Mouse (Mus musculus): ENCODE results near the gene Sgpl1. TPM values are rescaled to one million over a fixed set of nuclear protein-coding genes. Genes with fewer than 3 reads are reported as not detected.

Gene Sgpl1
- polyA plus RNA-seq, 1 experiment from 2014 or later, result 63.6 TPM

- H3K27me3 ChIP-seq (ENCODE audit: control insufficient read depth, insufficient read depth, low read length), result no peaks in the 10 kb centered on the region
- H3K9me3 ChIP-seq (ENCODE audit: control insufficient read depth, low read depth, low read length), result no peaks in the 10 kb centered on the region
- H3K4me2 ChIP-seq (replicated peaks; ENCODE audit: low read depth, low read length), result no peak overlapping the region
- H3K27ac ChIP-seq (ENCODE audit: low read length), result no peak overlapping the region
- H3K4me1 ChIP-seq (ENCODE audit: control insufficient read depth, insufficient read depth, low read length), result peaks cover 7% of the 10 kb centered on the region
- H3K4me3 ChIP-seq (ENCODE audit: low read depth, low read length), result no peak overlapping the region
- H3K36me3 ChIP-seq (ENCODE audit: control insufficient read depth, insufficient read depth, low read length), result no peaks in the 10 kb centered on the region
- no peak for ATAC-seq (ENCODE audit: insufficient number of reproducible peaks, insufficient read depth, low FRiP score, low read depth)
- H3K9ac ChIP-seq (replicated peaks; ENCODE audit: low read depth, low read length), result no peak overlapping the region
- WGBS, result 79% methylated on average over 4 of the region's 4 CpGs
Measured at GRCm38 (mm10) chr10:61177751-61178150, 30.2 kb upstream of the Sgpl1 start.

GRCm38 (mm10) chr10:61176221-61176790, 28.8 kb upstream of the Sgpl1 start:
- Histone ChIP-seq H3K4me3 (ENCODE audit: low read depth, low read length) (no peak overlapping the region), H3K9ac (replicated peaks; ENCODE audit: low read depth, low read length) (no peak overlapping the region)

GRCm38 (mm10) chr10:61175442-61176204, 28.1 kb upstream of the Sgpl1 start:
- Histone ChIP-seq H3K4me1 (ENCODE audit: control insufficient read depth, insufficient read depth, low read length) (peaks cover 7% of the 10 kb centered on the region), H3K27me3 (ENCODE audit: control insufficient read depth, insufficient read depth, low read length) (no peaks in the 10 kb centered on the region), H3K4me2 (replicated peaks; ENCODE audit: low read depth, low read length) (no peak overlapping the region), H3K9ac (replicated peaks; ENCODE audit: low read depth, low read length) (no peak overlapping the region), H3K27ac (ENCODE audit: low read length) (no peak overlapping the region), H3K36me3 (ENCODE audit: control insufficient read depth, insufficient read depth, low read length) (no peaks in the 10 kb centered on the region), H3K9me3 (ENCODE audit: control insufficient read depth, low read depth, low read length) (no peaks in the 10 kb centered on the region), H3K4me3 (ENCODE audit: low read depth, low read length) (no peak overlapping the region)
- WGBS, result 15% methylated on average over 24 of the region's 24 CpGs
- no peak for ATAC-seq (ENCODE audit: insufficient number of reproducible peaks, insufficient read depth, low FRiP score, low read depth)

More at GRCm38 (mm10) chr10:61176221-61176790, 28.8 kb upstream of the Sgpl1 start:
- ATAC-seq (ENCODE audit: insufficient number of reproducible peaks, insufficient read depth, low FRiP score, low read depth), result no peak
- no peaks in the 10 kb centered on the region for H3K27me3 ChIP-seq (ENCODE audit: control insufficient read depth, insufficient read depth, low read length)
- H3K27ac ChIP-seq (ENCODE audit: low read length), result no peak overlapping the region
- no peaks in the 10 kb centered on the region for H3K36me3 ChIP-seq (ENCODE audit: control insufficient read depth, insufficient read depth, low read length)
- 47% methylated on average over 7 of the region's 7 CpGs for WGBS
- H3K9me3 ChIP-seq (ENCODE audit: control insufficient read depth, low read depth, low read length), result no peaks in the 10 kb centered on the region
- no peak overlapping the region for H3K4me2 ChIP-seq (replicated peaks; ENCODE audit: low read depth, low read length)
- H3K4me1 ChIP-seq (ENCODE audit: control insufficient read depth, insufficient read depth, low read length), result peaks cover 7% of the 10 kb centered on the region

GRCm38 (mm10) chr10:61174711-61175441, 27.4 kb upstream of the Sgpl1 start:
- Histone ChIP-seq H3K9ac (replicated peaks; ENCODE audit: low read depth, low read length) (no peak overlapping the region), H3K4me2 (replicated peaks; ENCODE audit: low read depth, low read length) (no peak overlapping the region), H3K9me3 (ENCODE audit: control insufficient read depth, low read depth, low read length) (no peaks in the 10 kb centered on the region), H3K4me1 (ENCODE audit: control insufficient read depth, insufficient read depth, low read length) (peaks cover 7% of the 10 kb centered on the region), H3K4me3 (ENCODE audit: low read depth, low read length) (no peak overlapping the region), H3K27me3 (ENCODE audit: control insufficient read depth, insufficient read depth, low read length) (no peaks in the 10 kb centered on the region), H3K36me3 (ENCODE audit: control insufficient read depth, insufficient read depth, low read length) (no peaks in the 10 kb centered on the region), H3K27ac (ENCODE audit: low read length) (no peak overlapping the region)
- no peak for ATAC-seq (ENCODE audit: insufficient number of reproducible peaks, insufficient read depth, low FRiP score, low read depth)
- WGBS, result 32% methylated on average over 13 of the region's 13 CpGs

GRCm38 (mm10) chr10:61172496-61172895, 25.0 kb upstream of the Sgpl1 start:
- Histone ChIP-seq H3K4me1 (ENCODE audit: control insufficient read depth, insufficient read depth, low read length) (peaks cover 9% of the 10 kb centered on the region), H3K36me3 (ENCODE audit: control insufficient read depth, insufficient read depth, low read length) (no peaks in the 10 kb centered on the region), H3K4me3 (ENCODE audit: low read depth, low read length) (no peak overlapping the region), H3K9me3 (ENCODE audit: control insufficient read depth, low read depth, low read length) (no peaks in the 10 kb centered on the region), H3K4me2 (replicated peaks; ENCODE audit: low read depth, low read length) (no peak overlapping the region), H3K27ac (ENCODE audit: low read length) (no peak overlapping the region), H3K27me3 (ENCODE audit: control insufficient read depth, insufficient read depth, low read length) (no peaks in the 10 kb centered on the region), H3K9ac (replicated peaks; ENCODE audit: low read depth, low read length) (no peak overlapping the region)
- 80% methylated on average over 4 of the region's 4 CpGs for WGBS
- ATAC-seq (ENCODE audit: insufficient number of reproducible peaks, insufficient read depth, low FRiP score, low read depth), result no peak

- Histone ChIP-seq H3K4me1 (ENCODE audit: control insufficient read depth, insufficient read depth, low read length) (peaks cover 11% of the 10 kb centered on the region), H3K27ac (ENCODE audit: low read length) (no peak within 1 kb of the TSS), H3K4me2 (replicated peaks; ENCODE audit: low read depth, low read length) (no peak within 1 kb of the TSS), H3K9ac (replicated peaks; ENCODE audit: low read depth, low read length) (no peak within 1 kb of the TSS), H3K4me3 (ENCODE audit: low read depth, low read length) (no peak within 1 kb of the TSS), H3K9me3 (ENCODE audit: control insufficient read depth, low read depth, low read length) (no peaks in the 10 kb centered on the region), H3K27me3 (ENCODE audit: control insufficient read depth, insufficient read depth, low read length) (no peaks in the 10 kb centered on the region), H3K36me3 (ENCODE audit: control insufficient read depth, insufficient read depth, low read length) (no peaks in the 10 kb centered on the region)
- ATAC-seq (ENCODE audit: insufficient number of reproducible peaks, insufficient read depth, low FRiP score, low read depth), result no peak
- WGBS, result 65% methylated on average over 3 of the region's 3 CpGs
Measured at GRCm38 (mm10) chr10:61171654-61172053, 24.2 kb upstream of the Sgpl1 start, which contains the start of gene Tbata. Gene Tbata, plus strand, starts transcription at chr10:61171954.

GRCm38 (mm10) chr10:61168393-61168792, 20.9 kb upstream of the Sgpl1 start:
- Histone ChIP-seq H3K27ac (ENCODE audit: low read length) (no peak overlapping the region), H3K4me2 (replicated peaks; ENCODE audit: low read depth, low read length) (no peak overlapping the region), H3K4me3 (ENCODE audit: low read depth, low read length) (no peak overlapping the region), H3K9ac (replicated peaks; ENCODE audit: low read depth, low read length) (no peak overlapping the region), H3K27me3 (ENCODE audit: control insufficient read depth, insufficient read depth, low read length) (no peaks in the 10 kb centered on the region), H3K4me1 (ENCODE audit: control insufficient read depth, insufficient read depth, low read length) (0 out of 2 replicates have a peak, but pooled peaks cover 4% of the 10 kb centered on the region), H3K36me3 (ENCODE audit: control insufficient read depth, insufficient read depth, low read length) (no peaks in the 10 kb centered on the region), H3K9me3 (ENCODE audit: control insufficient read depth, low read depth, low read length) (no peaks in the 10 kb centered on the region)
- ATAC-seq (ENCODE audit: insufficient number of reproducible peaks, insufficient read depth, low FRiP score, low read depth), result no peak
- WGBS, result 46% methylated on average over 2 of the region's 2 CpGs

GRCm38 (mm10) chr10:61167333-61168096, 20.0 kb upstream of the Sgpl1 start:
- H3K4me1 ChIP-seq (ENCODE audit: control insufficient read depth, insufficient read depth, low read length), result 0 out of 2 replicates have a peak, but pooled peaks cover 4% of the 10 kb centered on the region
- no peaks in the 10 kb centered on the region for H3K36me3 ChIP-seq (ENCODE audit: control insufficient read depth, insufficient read depth, low read length)
- no peak for ATAC-seq (ENCODE audit: insufficient number of reproducible peaks, insufficient read depth, low FRiP score, low read depth)
- H3K9ac ChIP-seq (replicated peaks; ENCODE audit: low read depth, low read length), result no peak overlapping the region
- no peak overlapping the region for H3K4me3 ChIP-seq (ENCODE audit: low read depth, low read length)
- H3K27me3 ChIP-seq (ENCODE audit: control insufficient read depth, insufficient read depth, low read length), result no peaks in the 10 kb centered on the region
- WGBS, result 34% methylated on average over 9 of the region's 9 CpGs
- no peak overlapping the region for H3K4me2 ChIP-seq (replicated peaks; ENCODE audit: low read depth, low read length)
- H3K27ac ChIP-seq (ENCODE audit: low read length), result no peak overlapping the region
- H3K9me3 ChIP-seq (ENCODE audit: control insufficient read depth, low read depth, low read length), result no peaks in the 10 kb centered on the region

Measured in stomach, embryonic 14.5 days (tissue).